Mouse (Mus musculus) hindbrain, postnatal 0 days (tissue): ENCODE measurements around the gene Pagr1a. TPM values are rescaled to one million over a fixed set of nuclear protein-coding genes. Genes with fewer than 3 reads are reported as not detected.

Experiments
- ATAC-seq: fragments of 200-750 bp; cut with Nextera tagmentation; 2 replicates; pipeline ENCODE4 v1.8.0; 2017; ENCODE audit warnings: mild to moderate bottlenecking, moderate TSS enrichment, moderate library complexity
- DNase-seq: peaks from one replicate; pipeline ENCODE4 v3.0.0-alpha.2; 2015; ENCODE audit warnings: low spot score
- H3K27ac ChIP-seq: fragments of 300-500 bp; sonication (generic); 2 replicates; pipeline ENCODE4 v1.5.1; 2014; ENCODE audit warnings: mild to moderate bottlenecking
- H3K27me3 ChIP-seq: fragments of 300-500 bp; sonication (generic); 2 replicates; pipeline ENCODE4 v1.6.1; 2014; ENCODE audit warnings: low read length, mixed read lengths; ENCODE audit not compliant: insufficient read depth
- H3K36me3 ChIP-seq: fragments of 300-500 bp; sonication (generic); 2 replicates; pipeline ENCODE4 v1.6.1; 2014; ENCODE audit warnings: low read length, mixed read lengths; ENCODE audit not compliant: insufficient read depth
- H3K4me1 ChIP-seq: fragments of 300-500 bp; sonication (generic); 2 replicates; pipeline ENCODE4 v1.6.1; 2014; ENCODE audit warnings: antibody characterized with exemption, low read length, mixed read lengths; ENCODE audit not compliant: insufficient read depth
- H3K4me2 ChIP-seq: fragments of 300-500 bp; sonication (generic); 2 replicates; pipeline ENCODE4 v1.6.1; 2014; ENCODE audit warnings: low read depth, mild to moderate bottlenecking, low read length, moderate library complexity, mixed read lengths
- H3K4me3 ChIP-seq: fragments of 300-500 bp; sonication (generic); 2 replicates; pipeline ENCODE4 v1.5.1; 2014; ENCODE audit warnings: low read length
- H3K9ac ChIP-seq: fragments of 300-500 bp; sonication (generic); replicated peaks from 2 replicates; pipeline ENCODE4 v1.6.1; 2014; ENCODE audit warnings: mild to moderate bottlenecking, low read length, moderate library complexity, mixed read lengths
- H3K9me3 ChIP-seq: fragments of 300-500 bp; sonication (generic); 2 replicates; pipeline ENCODE4 v1.6.1; 2016; ENCODE audit warnings: low read length, mixed read lengths
- CTCF ChIP-seq: IDR thresholded peaks from 2 replicates; pipeline ENCODE4 v1.5.1; 2016; ENCODE audit warnings: antibody characterized with exemption, control low read depth, low read depth
- WGBS: fragments of 180-500 bp; shearing (Covaris S2); extraction: QIAGEN DNeasy Blood & Tissue Kit; methylation state at CpG from one replicate; pipeline ENCODE4 v1.1.7; 2014; 5-methylcytosine and 5-hydroxymethylcytosine counted together
- polyA plus RNA-seq: library from polyadenylated mRNA; unstranded; fragments of >200 nt; fragmentation: Nextera tagmentation; extraction: Ambion mirVana; gene quantifications from 2 replicates; pipeline ENCODE4 v1.2.1, GENCODE M21; 2015
- total RNA-seq: library from RNA; depleted of rRNA; stranded (reverse); fragments of >200 nt; gene quantifications from 2 replicates; pipeline ENCODE4 v1.2.3, GENCODE M21; 2014

The Pagr1a gene
- total and polyA plus RNA-seq, 2 experiments from 2014 or later = 11.1 to 31.2 TPM

GRCm38 (mm10) chr7:127030172-127030571 lies 13.0 kb upstream of the Pagr1a start:
- H3K27ac ChIP-seq = no peak overlapping the region
- H3K36me3 ChIP-seq = no peaks in the 10 kb centered on the region
- H3K27me3 ChIP-seq = no peaks in the 10 kb centered on the region
- no peak overlapping the region for H3K4me3 ChIP-seq
- H3K9ac ChIP-seq = no peak overlapping the region
- ATAC-seq (no peak), DNase-seq (no peak)
- no peak overlapping the region for H3K4me2 ChIP-seq
- H3K4me1 ChIP-seq = peaks cover 8% of the 10 kb centered on the region; the same call in 1 of the 2 replicates
- H3K9me3 ChIP-seq = no peaks in the 10 kb centered on the region
- 97% methylated on average over 1 of the region's 1 CpGs for WGBS
- TF ChIP-seq CTCF = no peak

GRCm38 (mm10) chr7:127027885-127028284 lies 10.7 kb upstream of the Pagr1a start:
- Histone ChIP-seq H3K4me3 (peak overlapping the region; percentile 88), H3K36me3 (0 out of 2 replicates have a peak, but pooled peaks cover 8% of the 10 kb centered on the region), H3K27ac (peak overlapping the region; percentile 99), H3K4me2 (peak overlapping the region; percentile 87), H3K4me1 (peaks cover 28% of the 10 kb centered on the region), H3K27me3 (no peaks in the 10 kb centered on the region), H3K9ac (peak overlapping the region; percentile 99), H3K9me3 (no peaks in the 10 kb centered on the region)
- ATAC-seq (no peak), DNase-seq (peak; percentile 23)
- 57% methylated on average over 8 of the region's 8 CpGs for WGBS
- TF ChIP-seq CTCF = no peak

GRCm38 (mm10) chr7:127026984-127027726 lies 10.0 kb upstream of the Pagr1a start, which contains the start of gene Maz:
Gene Maz (minus strand): TSS chr7:127027037.
- Histone ChIP-seq H3K27me3 (no peaks in the 10 kb centered on the region), H3K9me3 (no peaks in the 10 kb centered on the region), H3K36me3 (peaks cover 16% of the 10 kb centered on the region; the same call in 1 of the 2 replicates), H3K9ac (peak within 1 kb of the TSS; percentile 99), H3K4me2 (peak within 1 kb of the TSS; percentile 87), H3K27ac (peak within 1 kb of the TSS; percentile 99), H3K4me1 (peaks cover 28% of the 10 kb centered on the region), H3K4me3 (peak within 1 kb of the TSS; percentile 88)
- ATAC-seq = peak; percentile 96
- TF ChIP-seq CTCF = 0 out of 2 replicates have a peak, but pooled peaks have one; percentile 8
- DNase-seq = peak; percentile 100
- WGBS = under 1% methylated on average over 48 of the region's 63 CpGs

- ATAC-seq = no peak; the same call in 1 of the 2 replicates
- Histone ChIP-seq H3K4me1 (peaks cover 30% of the 10 kb centered on the region), H3K27ac (peak overlapping the region; percentile 99), H3K9me3 (no peaks in the 10 kb centered on the region), H3K4me3 (peak overlapping the region; percentile 88), H3K27me3 (no peaks in the 10 kb centered on the region), H3K9ac (peak overlapping the region; percentile 99), H3K36me3 (peaks cover 19% of the 10 kb centered on the region; the same call in 1 of the 2 replicates), H3K4me2 (peak overlapping the region; percentile 87)
- TF ChIP-seq CTCF = no peak
- no CpG with 5 or more reads among the region's 48 CpGs for WGBS
- no peak for DNase-seq
Measured at GRCm38 (mm10) chr7:127026616-127026983, 9.4 kb upstream of the Pagr1a start.

GRCm38 (mm10) chr7:127026161-127026600 lies 9.0 kb upstream of the Pagr1a start:
- H3K9ac ChIP-seq = peak overlapping the region; percentile 99
- DNase-seq = peak; percentile 72
- peak overlapping the region; percentile 99 for H3K27ac ChIP-seq
- peak; percentile 17; the same call in 1 of the 2 replicates for TF ChIP-seq CTCF
- peaks cover 19% of the 10 kb centered on the region; the same call in 1 of the 2 replicates for H3K36me3 ChIP-seq
- peak; percentile 5; the same call in 1 of the 2 replicates for ATAC-seq
- peak overlapping the region; percentile 87 for H3K4me2 ChIP-seq
- H3K4me3 ChIP-seq = peak overlapping the region; percentile 88
- H3K4me1 ChIP-seq = peaks cover 30% of the 10 kb centered on the region
- no peaks in the 10 kb centered on the region for H3K27me3 ChIP-seq
- no peaks in the 10 kb centered on the region for H3K9me3 ChIP-seq
- WGBS = 3% methylated on average over 13 of the region's 48 CpGs

- Histone ChIP-seq H3K27me3 (no peaks in the 10 kb centered on the region), H3K4me3 (peak overlapping the region; percentile 88), H3K4me2 (peak overlapping the region; percentile 87), H3K9me3 (no peaks in the 10 kb centered on the region), H3K9ac (peak overlapping the region; percentile 99), H3K36me3 (peaks cover 19% of the 10 kb centered on the region; the same call in 1 of the 2 replicates), H3K27ac (peak overlapping the region; percentile 99), H3K4me1 (peaks cover 30% of the 10 kb centered on the region)
- TF ChIP-seq CTCF = no peak
- under 1% methylated on average over 58 of the region's 65 CpGs for WGBS
- peak; percentile 55 for DNase-seq
- ATAC-seq = no peak
Measured at GRCm38 (mm10) chr7:127025556-127026160, 8.5 kb upstream of the Pagr1a start.
